Mouse (Mus musculus) lung, adult 2 months (tissue): ENCODE results near the gene Kctd4. TPM values are rescaled to one million over a fixed set of nuclear protein-coding genes. Genes with fewer than 3 reads are reported as not detected.

Source experiments
- DNase-seq: peaks from one replicate; pipeline ENCODE4 v3.0.0; 2022
- H3K4me1 ChIP-seq: fragments of 200-500 bp; 2 replicates; pipeline ENCODE4 v1.6.1; 2011; ENCODE audit warnings: low read length; ENCODE audit not compliant: control insufficient read depth, insufficient read depth
- H3K4me3 ChIP-seq: fragments of 200-500 bp; replicated peaks from 2 replicates; pipeline ENCODE3; 2011; ENCODE audit warnings: low read depth, mild to moderate bottlenecking, control low read depth, low read length; ENCODE audit errors: extremely low read depth
- CTCF ChIP-seq: fragments of 200-500 bp; IDR thresholded peaks from 2 replicates; pipeline ENCODE4 v1.5.1; 2011; ENCODE audit warnings: mild to moderate bottlenecking, low read length, control low read depth; ENCODE audit not compliant: insufficient read depth
- POLR2A ChIP-seq: fragments of 200-500 bp; IDR thresholded peaks from 2 replicates; pipeline ENCODE4 v1.6.1; 2011; ENCODE audit warnings: low read depth, mild to moderate bottlenecking, control low read depth, low read length, borderline replicate concordance; ENCODE audit errors: extremely low read depth
- WGBS: fragments of 180-500 bp; shearing (Covaris S2); methylation state at CpG from one replicate; pipeline ENCODE4 v1.1.7; 2018; 5-methylcytosine and 5-hydroxymethylcytosine counted together
- polyA plus RNA-seq: library from polyadenylated mRNA; depleted of rRNA; stranded (reverse); fragments of >200 nt; gene quantifications from 2 replicates; pipeline ENCODE4 v1.2.3, GENCODE M21; 2012

Kctd4 gene
- polyA plus RNA-seq, 1 experiment, result 0.20 TPM

DNA sequence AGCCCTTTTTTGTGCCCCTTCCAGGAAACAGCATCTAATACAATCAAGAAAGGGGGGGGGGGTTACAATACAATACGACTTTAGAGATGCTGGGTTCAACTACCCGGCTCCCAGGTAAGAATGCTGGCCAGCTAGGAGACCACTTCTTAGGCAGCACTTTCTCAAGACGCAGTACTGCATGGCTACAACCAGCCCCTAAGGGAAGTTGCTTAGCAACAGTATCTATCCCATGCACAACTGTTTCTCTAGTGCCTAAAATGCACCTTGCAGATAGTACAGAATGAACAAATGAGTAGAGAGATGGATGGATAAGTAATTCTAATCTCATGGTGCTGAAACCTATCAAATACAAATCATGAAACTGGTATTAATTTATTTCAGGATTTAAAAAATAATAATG, 7.1 kb upstream of the Kctd4 start:
- H3K4me1 ChIP-seq, result no peaks in the 10 kb centered on the region
- DNase-seq, result no peak
- 78% methylated on average over 3 of the region's 3 CpGs for WGBS
- no peak overlapping the region for H3K4me3 ChIP-seq
- no peak for TF ChIP-seq POLR2A
- no peak for TF ChIP-seq CTCF

- H3K4me1 ChIP-seq, result no peaks in the 10 kb centered on the region
- DNase-seq, result no peak
- TF ChIP-seq POLR2A (no peak), CTCF (no peak)
- WGBS, result 62% methylated on average over 2 of the region's 2 CpGs
- H3K4me3 ChIP-seq, result no peak overlapping the region
Measured at GRCm38 (mm10) chr14:75953011-75953410, 1.8 kb upstream of the Kctd4 start.

DNA sequence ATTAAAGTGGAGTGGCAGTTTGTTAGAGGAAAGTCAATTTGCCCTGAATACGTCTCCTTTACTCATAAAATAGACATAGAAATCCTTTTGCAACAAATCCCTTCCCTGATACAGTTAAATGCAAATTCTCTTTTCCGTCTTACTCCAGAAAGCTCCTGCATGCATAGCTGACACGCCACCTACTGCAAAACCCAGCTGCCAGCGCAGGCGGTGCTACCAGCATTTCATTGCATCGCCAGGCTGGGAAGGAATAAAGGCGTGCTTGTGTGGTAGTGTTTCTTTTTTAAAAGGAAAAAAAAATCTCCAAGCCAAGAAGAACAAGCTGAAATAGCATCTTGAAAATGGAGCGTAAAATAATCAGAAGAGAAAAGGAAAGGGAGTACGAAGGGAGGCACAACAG, 7.4 kb downstream of the Kctd4 start:
- WGBS, result 91% methylated on average over 9 of the region's 9 CpGs
- Histone ChIP-seq H3K4me1 (no peaks in the 10 kb centered on the region; the same call in none of the 2 replicates), H3K4me3 (no peak overlapping the region)
- DNase-seq, result no peak
- TF ChIP-seq POLR2A (no peak), CTCF (no peak)

DNA sequence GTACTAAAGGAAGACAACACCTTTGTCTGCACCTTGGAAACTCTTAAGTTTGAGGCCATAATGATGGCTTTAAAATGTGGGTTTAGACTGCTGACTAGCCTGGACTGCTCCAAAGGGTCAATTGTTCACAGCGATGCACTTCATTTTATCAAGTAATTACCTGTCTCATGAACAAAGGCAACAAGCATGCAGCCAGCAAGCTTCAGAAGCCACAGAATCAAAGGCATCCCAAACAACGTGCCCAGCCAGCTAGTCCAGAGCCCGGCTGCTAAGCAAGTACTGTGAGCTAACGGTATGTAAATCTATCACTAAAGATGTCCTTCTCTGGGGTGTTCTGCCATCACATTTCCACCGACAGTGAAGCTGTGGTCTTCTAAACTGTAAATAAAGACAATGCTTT, 8.4 kb downstream of the Kctd4 start:
- 81% methylated on average over 5 of the region's 5 CpGs for WGBS
- no peaks in the 10 kb centered on the region; the same call in none of the 2 replicates for H3K4me1 ChIP-seq
- TF ChIP-seq POLR2A, result no peak
- H3K4me3 ChIP-seq, result no peak overlapping the region
- no peak for DNase-seq

DNA sequence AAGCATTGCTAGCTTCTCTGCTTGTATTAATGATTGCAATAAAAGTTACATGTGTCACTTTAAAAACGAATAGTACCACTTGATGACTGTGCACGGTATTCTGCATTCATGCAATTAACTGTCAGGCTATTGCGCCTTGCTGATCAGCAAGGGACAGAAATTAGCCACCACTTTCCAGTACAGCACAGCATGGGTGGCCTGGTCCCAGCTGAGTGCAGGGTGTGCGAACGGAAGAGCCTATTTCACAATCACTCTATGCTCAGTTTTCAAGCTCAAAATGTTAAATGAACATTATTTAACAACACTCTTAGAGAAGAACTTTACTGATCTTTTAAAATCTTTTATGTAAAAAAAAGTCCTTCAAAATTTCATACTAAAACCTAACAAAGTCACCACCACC, 9.2 kb downstream of the Kctd4 start:
- no peak for TF ChIP-seq CTCF
- no peak for TF ChIP-seq POLR2A
- 56% methylated on average over 5 of the region's 5 CpGs for WGBS
- Histone ChIP-seq H3K4me3 (no peak overlapping the region), H3K4me1 (no peaks in the 10 kb centered on the region; the same call in none of the 2 replicates)
- DNase-seq, result no peak

DNA sequence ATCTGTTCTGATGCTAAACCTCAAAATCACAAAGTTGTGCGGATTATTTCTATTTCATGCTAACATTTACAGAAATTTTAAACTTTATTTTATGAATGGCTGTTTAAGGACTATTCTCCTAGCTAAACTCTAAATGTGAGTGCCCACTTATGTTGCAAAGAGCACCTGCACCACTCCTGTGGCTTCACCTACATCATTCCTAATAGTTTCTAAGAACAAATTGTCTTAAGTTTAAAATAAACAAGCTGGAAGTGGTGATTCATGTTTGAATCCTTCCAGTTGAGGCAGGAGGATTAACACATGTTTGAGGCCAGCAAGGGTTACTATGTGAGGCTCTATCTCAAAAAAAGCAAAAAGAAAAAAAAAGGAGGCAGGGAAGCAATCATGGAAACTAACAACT, 9.6 kb downstream of the Kctd4 start:
- no peak for DNase-seq
- 71% methylated on average over 1 of the region's 1 CpGs for WGBS
- no peaks in the 10 kb centered on the region; the same call in none of the 2 replicates for H3K4me1 ChIP-seq
- H3K4me3 ChIP-seq, result no peak overlapping the region
- TF ChIP-seq POLR2A (no peak), CTCF (no peak)

DNA sequence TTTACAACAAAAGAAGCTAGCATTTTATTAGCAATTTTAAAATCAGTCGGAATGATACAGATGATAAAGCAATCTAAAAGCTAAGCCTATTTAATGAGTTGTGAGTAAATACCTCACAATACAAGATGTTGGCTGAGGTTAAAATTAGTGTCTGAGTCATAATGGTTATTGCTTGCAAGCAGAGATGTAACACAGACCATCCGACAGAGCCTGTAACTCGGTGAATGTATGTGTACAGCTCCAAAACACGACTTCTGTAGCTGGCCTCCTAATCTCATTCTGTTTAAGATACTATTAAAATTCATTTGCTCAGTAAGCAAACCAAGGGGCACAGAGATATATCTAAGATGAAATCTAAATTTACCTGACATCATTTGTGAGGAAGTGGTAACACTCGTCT, 12.5 kb downstream of the Kctd4 start:
- Histone ChIP-seq H3K4me3 (no peak overlapping the region), H3K4me1 (no peaks in the 10 kb centered on the region; the same call in none of the 2 replicates)
- no peak for TF ChIP-seq POLR2A
- TF ChIP-seq CTCF, result no peak
- no peak for DNase-seq
- 69% methylated on average over 5 of the region's 5 CpGs for WGBS

- no peak for TF ChIP-seq CTCF
- DNase-seq, result no peak
- Histone ChIP-seq H3K4me3 (no peak overlapping the region), H3K4me1 (no peaks in the 10 kb centered on the region)
- WGBS, result 49% methylated on average over 3 of the region's 3 CpGs
Measured at GRCm38 (mm10) chr14:75976107-75976506, 21.3 kb downstream of the Kctd4 start.

- Histone ChIP-seq H3K4me1 (no peaks in the 10 kb centered on the region), H3K4me3 (no peak overlapping the region)
- TF ChIP-seq CTCF, result no peak
- no peak for TF ChIP-seq POLR2A
- WGBS, result 90% methylated on average over 3 of the region's 3 CpGs
- DNase-seq, result no peak
Measured at GRCm38 (mm10) chr14:75981231-75981630, 26.4 kb downstream of the Kctd4 start.

DNA sequence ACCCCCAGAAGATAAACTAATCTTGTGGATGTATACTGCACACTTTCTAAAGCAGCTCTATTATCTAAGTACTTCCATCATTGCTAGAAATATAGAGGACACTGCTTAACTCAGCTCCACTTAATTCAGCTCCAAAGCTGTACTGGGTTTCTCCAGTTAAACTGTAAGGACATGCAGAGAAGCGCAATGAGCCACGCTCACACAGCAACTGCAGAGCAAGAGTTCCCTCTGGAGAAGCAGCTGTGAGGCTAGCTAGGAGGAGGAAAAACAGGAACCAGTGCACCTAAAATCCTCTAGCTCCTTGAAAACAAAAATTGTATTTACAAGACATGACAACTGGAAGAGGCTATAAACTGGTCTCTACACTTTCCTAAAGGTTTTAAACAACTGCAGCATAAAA, 29.1 kb downstream of the Kctd4 start:
- 94% methylated on average over 2 of the region's 2 CpGs for WGBS
- no peak overlapping the region for H3K4me3 ChIP-seq
- no peaks in the 10 kb centered on the region for H3K4me1 ChIP-seq
- TF ChIP-seq POLR2A (no peak), CTCF (no peak)
- no peak for DNase-seq

- DNase-seq, result no peak
- Histone ChIP-seq H3K4me1 (no peaks in the 10 kb centered on the region), H3K4me3 (no peak overlapping the region)
- WGBS, result 37% methylated on average over 4 of the region's 4 CpGs
- TF ChIP-seq CTCF (no peak), POLR2A (no peak)
Measured at GRCm38 (mm10) chr14:75985112-75985511, 30.3 kb downstream of the Kctd4 start.
